Mouse (Mus musculus): Measurements from ENCODE around the gene Smim20. TPM values are rescaled to one million over a fixed set of nuclear protein-coding genes. Genes with fewer than 3 reads are reported as not detected.

Gene Smim20
- total and polyA plus RNA-seq, 2 experiments from 2014 or later: 53.1 to 75.2 TPM

GRCm38 (mm10) chr5:53282487-53282886 lies 15.6 kb downstream of the Smim20 start:
- Histone ChIP-seq H3K9ac (no peak overlapping the region), H3K4me1 (ENCODE audit: insufficient read depth) (peaks cover under 1% of the 10 kb centered on the region; the same call in 1 of the 2 replicates), H3K9me3 (ENCODE audit: low read length) (no peaks in the 10 kb centered on the region), H3K4me3 (ENCODE audit: low read depth, low read length) (no peak overlapping the region), H3K27ac (ENCODE audit: low read depth, low read length) (no peak overlapping the region), H3K4me2 (ENCODE audit: low read depth) (no peak overlapping the region), H3K27me3 (ENCODE audit: insufficient read depth, low read length) (no peaks in the 10 kb centered on the region), H3K36me3 (ENCODE audit: insufficient read depth) (no peaks in the 10 kb centered on the region)
- DNase-seq: no peak
- no peak for ATAC-seq
- whole genome bisulfite sequencing: 92% methylated on average over 4 of the region's 4 CpGs
- no peak for TF ChIP-seq CTCF (IDR thresholded peaks at IDR 0.05; ENCODE audit: low read depth)

DNA sequence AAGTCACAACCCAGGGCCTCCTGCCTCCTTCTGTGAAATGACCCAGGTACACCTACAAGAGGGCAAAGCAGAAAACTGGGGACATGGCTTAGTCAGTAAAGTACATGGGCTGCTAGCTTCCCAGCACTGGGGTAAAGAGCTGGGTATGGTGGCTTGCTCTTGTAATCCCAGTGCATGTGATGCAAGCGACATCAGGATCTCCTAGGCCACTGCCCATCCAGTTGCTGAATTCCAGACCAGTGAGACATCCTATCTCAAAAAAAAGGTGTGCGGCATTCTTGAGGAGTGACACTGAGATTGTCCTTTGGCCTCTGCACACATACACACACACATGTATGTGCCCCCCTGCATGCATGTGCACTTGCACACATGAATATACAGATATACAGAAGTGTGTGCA lies 19.5 kb downstream of the Smim20 start:
- H3K27me3 ChIP-seq (ENCODE audit: insufficient read depth, low read length): no peaks in the 10 kb centered on the region
- H3K27ac ChIP-seq (ENCODE audit: low read depth, low read length): no peak overlapping the region
- no peak for TF ChIP-seq CTCF (IDR thresholded peaks at IDR 0.05; ENCODE audit: low read depth)
- no peak overlapping the region for H3K4me3 ChIP-seq (ENCODE audit: low read depth, low read length)
- no peaks in the 10 kb centered on the region for H3K36me3 ChIP-seq (ENCODE audit: insufficient read depth)
- ATAC-seq (no peak), DNase-seq (no peak)
- no peak overlapping the region for H3K9ac ChIP-seq
- H3K4me2 ChIP-seq (ENCODE audit: low read depth): no peak overlapping the region
- H3K9me3 ChIP-seq (ENCODE audit: low read length): no peaks in the 10 kb centered on the region
- H3K4me1 ChIP-seq (ENCODE audit: insufficient read depth): no peaks in the 10 kb centered on the region
- WGBS: 92% methylated on average over 2 of the region's 2 CpGs

GRCm38 (mm10) chr5:53289438-53289837 lies 22.6 kb downstream of the Smim20 start:
- Histone ChIP-seq H3K4me3 (ENCODE audit: low read depth, low read length) (no peak overlapping the region), H3K9me3 (ENCODE audit: low read length) (no peaks in the 10 kb centered on the region), H3K4me1 (ENCODE audit: insufficient read depth) (peaks cover under 1% of the 10 kb centered on the region; the same call in 1 of the 2 replicates), H3K27ac (ENCODE audit: low read depth, low read length) (no peak overlapping the region), H3K27me3 (ENCODE audit: insufficient read depth, low read length) (no peaks in the 10 kb centered on the region), H3K36me3 (ENCODE audit: insufficient read depth) (no peaks in the 10 kb centered on the region), H3K9ac (no peak overlapping the region), H3K4me2 (ENCODE audit: low read depth) (no peak overlapping the region)
- no peak for TF ChIP-seq CTCF (IDR thresholded peaks at IDR 0.05; ENCODE audit: low read depth)
- DNase-seq (no peak), ATAC-seq (no peak)
- WGBS: 40% methylated on average over 8 of the region's 9 CpGs

- Histone ChIP-seq H3K9me3 (ENCODE audit: low read length) (no peaks in the 10 kb centered on the region), H3K4me2 (ENCODE audit: low read depth) (no peak overlapping the region), H3K27me3 (ENCODE audit: insufficient read depth, low read length) (no peaks in the 10 kb centered on the region), H3K4me1 (ENCODE audit: insufficient read depth) (peaks cover 5% of the 10 kb centered on the region), H3K4me3 (ENCODE audit: low read depth, low read length) (no peak overlapping the region), H3K27ac (ENCODE audit: low read depth, low read length) (peak overlapping the region; percentile 75), H3K36me3 (ENCODE audit: insufficient read depth) (no peaks in the 10 kb centered on the region), H3K9ac (no peak overlapping the region)
- no peak for TF ChIP-seq CTCF (IDR thresholded peaks at IDR 0.05; ENCODE audit: low read depth)
- ATAC-seq: peak; percentile 90
- 46% methylated on average over 5 of the region's 5 CpGs for WGBS
- peak; percentile 69 for DNase-seq
These were observed 27.7 kb downstream of the Smim20 start for GRCm38 (mm10) chr5:53294627-53295026.

- WGBS: 90% methylated on average over 4 of the region's 4 CpGs
- ATAC-seq: no peak
- no peak overlapping the region for H3K4me3 ChIP-seq (ENCODE audit: low read depth, low read length)
These were observed 30.1 kb downstream of the Smim20 start for GRCm38 (mm10) chr5:53296961-53297360.

GRCm38 (mm10) chr5:53301496-53301895 lies 34.6 kb downstream of the Smim20 start:
- ATAC-seq: peak; percentile 27; the same call in 1 of the 2 replicates
- H3K4me1 ChIP-seq (ENCODE audit: insufficient read depth): no peaks in the 10 kb centered on the region
- H3K36me3 ChIP-seq (ENCODE audit: insufficient read depth): no peaks in the 10 kb centered on the region
- H3K4me3 ChIP-seq (ENCODE audit: low read depth, low read length): no peak overlapping the region
- H3K27me3 ChIP-seq (ENCODE audit: insufficient read depth, low read length): no peaks in the 10 kb centered on the region
- no peak overlapping the region for H3K9ac ChIP-seq
- H3K9me3 ChIP-seq (ENCODE audit: low read length): no peaks in the 10 kb centered on the region
- no peak for TF ChIP-seq CTCF (IDR thresholded peaks at IDR 0.05; ENCODE audit: low read depth)
- H3K4me2 ChIP-seq (ENCODE audit: low read depth): no peak overlapping the region
- DNase-seq: no peak
- 59% methylated on average over 8 of the region's 8 CpGs for WGBS
- no peak overlapping the region for H3K27ac ChIP-seq (ENCODE audit: low read depth, low read length)

More at GRCm38 (mm10) chr5:53296961-53297360, 30.1 kb downstream of the Smim20 start:
- DNase-seq: no peak
- Histone ChIP-seq H3K9me3 (ENCODE audit: low read length) (no peaks in the 10 kb centered on the region), H3K36me3 (ENCODE audit: insufficient read depth) (no peaks in the 10 kb centered on the region), H3K9ac (no peak overlapping the region), H3K27ac (ENCODE audit: low read depth, low read length) (no peak overlapping the region), H3K4me2 (ENCODE audit: low read depth) (no peak overlapping the region), H3K27me3 (ENCODE audit: insufficient read depth, low read length) (no peaks in the 10 kb centered on the region), H3K4me1 (ENCODE audit: insufficient read depth) (peaks cover 5% of the 10 kb centered on the region)
- TF ChIP-seq CTCF (IDR thresholded peaks at IDR 0.05; ENCODE audit: low read depth): no peak

GRCm38 (mm10) chr5:53302895-53303670 lies 36.2 kb downstream of the Smim20 start:
- no peak for DNase-seq
- TF ChIP-seq CTCF (IDR thresholded peaks at IDR 0.05; ENCODE audit: low read depth): no peak
- no peak for ATAC-seq

More at GRCm38 (mm10) chr5:53302895-53303670, 36.2 kb downstream of the Smim20 start:
- Histone ChIP-seq H3K4me2 (ENCODE audit: low read depth) (no peak overlapping the region), H3K9me3 (ENCODE audit: low read length) (no peaks in the 10 kb centered on the region), H3K27me3 (ENCODE audit: insufficient read depth, low read length) (no peaks in the 10 kb centered on the region), H3K27ac (ENCODE audit: low read depth, low read length) (no peak overlapping the region), H3K4me1 (ENCODE audit: insufficient read depth) (no peaks in the 10 kb centered on the region), H3K4me3 (ENCODE audit: low read depth, low read length) (no peak overlapping the region), H3K9ac (no peak overlapping the region), H3K36me3 (ENCODE audit: insufficient read depth) (no peaks in the 10 kb centered on the region)
- 74% methylated on average over 10 of the region's 10 CpGs for WGBS

Measured in forebrain, postnatal 0 days (tissue).